Mouse (Mus musculus) c-Kit-positive CD71-negative TER-119-negative erythroid progenitor cells, embryonic 14.5 days (primary cell): ENCODE results near the gene Btbd2.
A peak's percentile ranks its signal among the peaks of the same experiment; 100 is the strongest.

ENCODE experiments used
- DNase-seq: peaks from one replicate; pipeline ENCODE4 v3.0.0-alpha.2; 2013; ENCODE audit warnings: low read depth

Gene Btbd2

GRCm38 (mm10) chr10:80687850-80688249, 31.0 kb upstream of the Btbd2 start:
- DNase-seq = no peak

GRCm38 (mm10) chr10:80686617-80687016, 29.7 kb upstream of the Btbd2 start:
- no peak for DNase-seq

- DNase-seq = no peak
Observed at GRCm38 (mm10) chr10:80684984-80685383, 28.1 kb upstream of the Btbd2 start.

- DNase-seq = no peak
Observed at GRCm38 (mm10) chr10:80684214-80684613, 27.3 kb upstream of the Btbd2 start.

GRCm38 (mm10) chr10:80683647-80684046, 26.8 kb upstream of the Btbd2 start:
- DNase-seq = no peak

GRCm38 (mm10) chr10:80682003-80682402, 25.1 kb upstream of the Btbd2 start:
- no peak for DNase-seq

GRCm38 (mm10) chr10:80680260-80680696, 23.4 kb upstream of the Btbd2 start:
- DNase-seq = no peak

GRCm38 (mm10) chr10:80679556-80680259, 22.8 kb upstream of the Btbd2 start:
- no peak for DNase-seq

GRCm38 (mm10) chr10:80678601-80679377, 21.9 kb upstream of the Btbd2 start:
- DNase-seq = no peak

GRCm38 (mm10) chr10:80677942-80678436, 21.1 kb upstream of the Btbd2 start, which contains the start of gene Mknk2:
Mknk2 (minus strand) TSS chr10:80678112.
- peak; percentile 83 for DNase-seq

- no peak for DNase-seq
Observed at GRCm38 (mm10) chr10:80677128-80677875, 20.4 kb upstream of the Btbd2 start.

- DNase-seq = peak; percentile 99
Observed at GRCm38 (mm10) chr10:80676198-80676928, 19.5 kb upstream of the Btbd2 start.

GRCm38 (mm10) chr10:80675405-80676197, 18.7 kb upstream of the Btbd2 start:
- DNase-seq = no peak

- no peak for DNase-seq
Observed at GRCm38 (mm10) chr10:80674851-80675404, 18.1 kb upstream of the Btbd2 start.

GRCm38 (mm10) chr10:80674161-80674711, 17.4 kb upstream of the Btbd2 start:
- no peak for DNase-seq

GRCm38 (mm10) chr10:80673690-80674089, 16.8 kb upstream of the Btbd2 start:
- no peak for DNase-seq

GRCm38 (mm10) chr10:80671936-80672690, 15.2 kb upstream of the Btbd2 start:
- no peak for DNase-seq

- DNase-seq = no peak
Observed at GRCm38 (mm10) chr10:80671251-80671650, 14.4 kb upstream of the Btbd2 start.

- no peak for DNase-seq
Observed at GRCm38 (mm10) chr10:80670531-80670930, 13.7 kb upstream of the Btbd2 start.
